In the genomic region with DNA sequence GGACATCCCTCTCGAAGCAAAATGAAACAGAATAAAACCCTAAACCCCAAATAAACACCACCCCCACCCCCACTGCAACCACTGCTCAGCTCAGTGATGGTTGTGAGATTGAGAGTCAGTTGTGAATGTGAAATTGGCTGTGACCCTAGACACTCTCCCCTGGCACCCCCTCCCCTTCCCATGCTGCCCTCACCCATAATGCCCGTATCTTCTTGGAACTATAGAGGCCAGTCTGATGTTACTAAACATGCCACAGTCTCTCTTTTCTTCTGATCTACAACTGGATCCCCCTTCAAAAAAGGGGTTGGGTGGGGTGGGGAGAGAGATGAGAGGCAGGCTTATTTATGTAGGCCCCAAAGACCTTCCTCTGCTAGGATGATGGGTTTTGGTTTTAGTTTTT, we compare ENCODE assay signal across 10 mouse cellular contexts.
DNase-seq lines count a peak whose midpoint lies in the region; ATAC-seq and TF ChIP-seq lines count a peak whose summit lies in the region.
"Had no signal": no experiment of that assay in that cellular context is flagged by ENCODE, and none has a peak within 500 bp of the region (broad histone marks: within the 10 kb centered on the region; RNA-seq: fewer than 3 reads in every experiment).

No protein-coding gene starts in this region.

- H3K4me1 ChIP-seq in forebrain, embryonic 10.5 days, result peaks cover 97% of the 10 kb centered on the region
- peaks cover 42% of the 10 kb centered on the region for H3K4me1 ChIP-seq in forebrain, embryonic 16.5 days (replicated peaks; ENCODE audit: control insufficient read depth, insufficient read depth, low read length)
- peaks cover 35% of the 10 kb centered on the region for H3K4me1 ChIP-seq in lung, postnatal 0 days (ENCODE audit: insufficient read depth, low read depth, low read length)
- H3K4me1 ChIP-seq in liver, embryonic 11.5 days (replicated peaks; ENCODE audit: control insufficient read depth, insufficient read depth, low read length), result peaks cover 48% of the 10 kb centered on the region
- peaks cover 67% of the 10 kb centered on the region for H3K4me1 ChIP-seq in stomach, embryonic 15.5 days

- no peak for ATAC-seq in forebrain, embryonic 16.5 days
- no peak for ATAC-seq in lung, postnatal 0 days
- ATAC-seq in liver, embryonic 11.5 days (replicated peaks; ENCODE audit: low FRiP score), result no peak
- ATAC-seq in stomach, embryonic 15.5 days (ENCODE audit: insufficient read depth, low FRiP score, low read depth), result no peak
- ATAC-seq in megakaryocyte progenitor cell, adult 5-6 weeks (replicated peaks; ENCODE audit: poor library complexity), result no peak
- ATAC-seq: Patski had no signal

- no peak for TF ChIP-seq EP300 in lung, postnatal 0 days (IDR thresholded peaks at IDR 0.05)

- H3K36me3 ChIP-seq in forebrain, embryonic 10.5 days (replicated peaks), result no peaks in the 10 kb centered on the region
- H3K36me3 ChIP-seq in forebrain, embryonic 16.5 days (ENCODE audit: control insufficient read depth, insufficient read depth), result no peaks in the 10 kb centered on the region
- H3K36me3 ChIP-seq in lung, postnatal 0 days (ENCODE audit: insufficient read depth, low read length), result no peaks in the 10 kb centered on the region
- no peaks in the 10 kb centered on the region for H3K36me3 ChIP-seq in liver, embryonic 11.5 days (ENCODE audit: control insufficient read depth, insufficient read depth, low read length)
- H3K36me3 ChIP-seq in stomach, embryonic 15.5 days, result no peaks in the 10 kb centered on the region

- TF ChIP-seq CTCF in lung, postnatal 0 days (IDR thresholded peaks at IDR 0.05), result no peak

- peak overlapping the region; percentile 94 for H3K27ac ChIP-seq in forebrain, embryonic 10.5 days
- no peak overlapping the region for H3K27ac ChIP-seq in forebrain, embryonic 16.5 days (ENCODE audit: low read length)
- H3K27ac ChIP-seq in lung, postnatal 0 days (ENCODE audit: low read length), result 0 out of 2 replicates have a peak overlapping the region, but pooled peaks have one; percentile 6
- peak overlapping the region; percentile 38; the same call in 1 of the 2 replicates for H3K27ac ChIP-seq in liver, embryonic 11.5 days (ENCODE audit: low read depth, low read length)
- H3K27ac ChIP-seq in stomach, embryonic 15.5 days, result peak overlapping the region; percentile 26; the same call in 1 of the 2 replicates

- no peaks in the 10 kb centered on the region for H3K27me3 ChIP-seq in forebrain, embryonic 10.5 days (ENCODE audit: poor library complexity, severe bottlenecking)
- peaks cover 9% of the 10 kb centered on the region; the same call in 1 of the 2 replicates for H3K27me3 ChIP-seq in forebrain, embryonic 16.5 days (replicated peaks; ENCODE audit: control insufficient read depth, insufficient read depth, low read length)
- H3K27me3 ChIP-seq in lung, postnatal 0 days (replicated peaks; ENCODE audit: insufficient read depth, low read length), result no peaks in the 10 kb centered on the region
- peaks cover 30% of the 10 kb centered on the region for H3K27me3 ChIP-seq in liver, embryonic 11.5 days (replicated peaks; ENCODE audit: control insufficient read depth, insufficient read depth, low read length)
- H3K27me3 ChIP-seq in stomach, embryonic 15.5 days (replicated peaks), result no peaks in the 10 kb centered on the region
- H3K27me3 ChIP-seq: Patski had no signal

- H3K4me3 ChIP-seq in forebrain, embryonic 10.5 days, result 0 out of 2 replicates have a peak overlapping the region, but pooled peaks have one; percentile 7
- no peak overlapping the region for H3K4me3 ChIP-seq in forebrain, embryonic 16.5 days (replicated peaks; ENCODE audit: low read length)
- no peak overlapping the region for H3K4me3 ChIP-seq in lung, postnatal 0 days (ENCODE audit: low read depth, low read length)
- H3K4me3 ChIP-seq in liver, embryonic 11.5 days (ENCODE audit: low read depth, low read length), result no peak overlapping the region
- no peak overlapping the region for H3K4me3 ChIP-seq in stomach, embryonic 15.5 days (replicated peaks)

- H3K4me2 ChIP-seq in forebrain, embryonic 16.5 days (ENCODE audit: low read length), result no peak overlapping the region
- H3K4me2 ChIP-seq in lung, postnatal 0 days (replicated peaks; ENCODE audit: low read depth, low read length), result no peak overlapping the region
- H3K4me2 ChIP-seq in liver, embryonic 11.5 days, result no peak overlapping the region; the same call in 1 of the 2 replicates
- H3K4me2 ChIP-seq in stomach, embryonic 15.5 days, result no peak overlapping the region

- DNase-seq in forebrain, embryonic 10.5 days (ENCODE audit: extremely low spot score, low spot score), result no peak
- no peak for DNase-seq in lung, postnatal 0 days (ENCODE audit: low spot score)
- no peak for DNase-seq in lung, postnatal 10 days
- no peak for DNase-seq in liver, embryonic 11.5 days (ENCODE audit: low spot score)
- DNase-seq in gastrocnemius, adult 18-20 months (ENCODE audit: low spot score), result no peak
- DNase-seq: spleen, adult 18-20 months had no signal

- no peaks in the 10 kb centered on the region for H3K9me3 ChIP-seq in forebrain, embryonic 10.5 days
- H3K9me3 ChIP-seq in forebrain, embryonic 16.5 days (ENCODE audit: control insufficient read depth, low read length), result no peaks in the 10 kb centered on the region
- H3K9me3 ChIP-seq in lung, postnatal 0 days (ENCODE audit: low read length), result no peaks in the 10 kb centered on the region
- H3K9me3 ChIP-seq in liver, embryonic 11.5 days (ENCODE audit: control insufficient read depth, low read length), result no peaks in the 10 kb centered on the region
- no peaks in the 10 kb centered on the region for H3K9me3 ChIP-seq in stomach, embryonic 15.5 days

- 27% methylated on average over 2 of the region's 2 CpGs for WGBS in forebrain, embryonic 10.5 days
- 61% methylated on average over 2 of the region's 2 CpGs for WGBS in forebrain, embryonic 16.5 days
- 62% methylated on average over 2 of the region's 2 CpGs for WGBS in lung, postnatal 0 days
- 61% methylated on average over 2 of the region's 2 CpGs for WGBS in liver, embryonic 11.5 days
- WGBS in stomach, embryonic 15.5 days, result 48% methylated on average over 2 of the region's 2 CpGs

- H3K9ac ChIP-seq in forebrain, embryonic 16.5 days (replicated peaks; ENCODE audit: low read depth, low read length), result no peak overlapping the region
- no peak overlapping the region for H3K9ac ChIP-seq in lung, postnatal 0 days (replicated peaks; ENCODE audit: low read depth)
- H3K9ac ChIP-seq in liver, embryonic 11.5 days (ENCODE audit: low read depth, low read length), result no peak overlapping the region
- H3K9ac ChIP-seq in stomach, embryonic 15.5 days, result no peak overlapping the region
